Mouse (Mus musculus) forebrain, embryonic 16.5 days (tissue): ENCODE measurements at regions not wholly inside any gene's neighbourhood (a gene's known extent, or its start where the extent isn't known, plus 50 kb on each side); places are given as distances from the start of the nearest gene placed in this dataset.

Source experiments
- ATAC-seq: fragments of 200-750 bp; cut with Nextera tagmentation; 2 replicates; pipeline ENCODE4 v1.8.0; 2017; ENCODE audit warnings: mild to moderate bottlenecking, moderate library complexity
- H3K27ac ChIP-seq: fragments of 300-500 bp; sonication (generic); 2 replicates; pipeline ENCODE4 v1.5.1; 2014; ENCODE audit warnings: low read length, control low read depth
- H3K27me3 ChIP-seq: fragments of 300-500 bp; sonication (generic); replicated peaks from 2 replicates; pipeline ENCODE4 v1.6.1; 2014; ENCODE audit warnings: low read length; ENCODE audit not compliant: control insufficient read depth, insufficient read depth
- H3K36me3 ChIP-seq: fragments of 300-500 bp; sonication (generic); 2 replicates; pipeline ENCODE4 v1.6.1; 2014; ENCODE audit not compliant: control insufficient read depth, insufficient read depth
- H3K4me1 ChIP-seq: fragments of 300-500 bp; sonication (generic); replicated peaks from 2 replicates; pipeline ENCODE4 v1.6.1; 2014; ENCODE audit warnings: low read length; ENCODE audit not compliant: control insufficient read depth, insufficient read depth
- H3K4me2 ChIP-seq: fragments of 300-500 bp; sonication (generic); 2 replicates; pipeline ENCODE4 v1.6.1; 2014; ENCODE audit warnings: mild to moderate bottlenecking, low read length, control low read depth
- H3K4me3 ChIP-seq: fragments of 300-500 bp; sonication (generic); replicated peaks from 2 replicates; pipeline ENCODE4 v1.5.1; 2014; ENCODE audit warnings: mild to moderate bottlenecking, low read length, control low read depth
- H3K9ac ChIP-seq: fragments of 300-500 bp; sonication (generic); replicated peaks from 2 replicates; pipeline ENCODE4 v1.6.1; 2014; ENCODE audit warnings: low read depth, low read length, control low read depth
- H3K9me3 ChIP-seq: fragments of 300-500 bp; sonication (generic); 2 replicates; pipeline ENCODE4 v1.6.1; 2016; ENCODE audit warnings: low read length; ENCODE audit not compliant: control insufficient read depth
- WGBS: fragments of 180-500 bp; shearing (Covaris S2); extraction: QIAGEN DNeasy Blood & Tissue Kit; methylation state at CpG from one replicate; pipeline ENCODE4 v1.1.7; 2014; 5-methylcytosine and 5-hydroxymethylcytosine counted together

DNA sequence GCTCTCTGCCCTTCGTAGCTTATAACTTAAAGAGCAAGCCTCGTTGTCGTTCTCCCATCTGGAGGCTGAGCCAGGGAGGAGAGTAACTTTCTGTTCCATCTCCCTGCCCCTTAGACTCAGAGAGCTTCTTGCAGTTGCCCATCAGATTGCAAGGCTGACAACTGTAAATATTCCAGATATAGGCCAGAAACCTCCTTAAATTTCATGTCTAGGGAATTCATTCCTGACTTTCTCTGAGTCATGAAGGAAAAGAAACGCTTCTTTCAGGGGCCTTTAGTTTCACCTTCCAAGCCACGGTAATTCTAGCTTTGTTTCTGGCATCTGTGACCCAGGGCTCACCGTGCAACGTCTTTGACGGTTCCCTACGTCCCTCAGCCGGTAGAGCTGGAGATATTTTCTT lies 220.0 kb upstream of the Srek1ip1 start:
- WGBS: 78% methylated on average over 10 of the region's 10 CpGs

DNA sequence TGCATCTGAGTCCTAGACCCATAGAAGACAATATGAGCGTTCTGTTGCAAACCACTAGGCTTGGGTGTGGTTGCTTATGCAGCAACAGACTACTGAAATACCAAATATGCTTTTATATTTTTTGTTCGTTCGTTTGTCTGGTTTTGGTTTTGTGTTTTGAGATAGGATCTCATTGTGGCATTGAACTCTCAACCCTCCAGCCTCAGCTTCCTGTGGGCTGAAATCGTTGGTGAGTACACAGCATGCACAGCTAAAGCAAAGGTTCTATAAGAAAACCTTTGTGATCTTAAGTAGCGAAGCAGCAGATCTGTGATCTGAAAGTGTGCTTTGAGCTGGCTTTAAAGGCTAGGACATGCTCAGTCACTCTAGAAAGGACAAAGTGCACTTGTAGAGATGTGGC lies 217.9 kb upstream of the Srek1ip1 start:
- no peak for ATAC-seq
- Histone ChIP-seq H3K4me3 (no peak overlapping the region), H3K27ac (no peak overlapping the region), H3K4me2 (no peak overlapping the region), H3K9ac (no peak overlapping the region), H3K9me3 (no peaks in the 10 kb centered on the region), H3K36me3 (no peaks in the 10 kb centered on the region), H3K4me1 (no peaks in the 10 kb centered on the region; the same call in 1 of the 2 replicates), H3K27me3 (no peaks in the 10 kb centered on the region)
- 91% methylated on average over 5 of the region's 5 CpGs for WGBS

More for the DNA sequence above, 220.0 kb upstream of the Srek1ip1 start:
- no peak overlapping the region for H3K4me3 ChIP-seq
- H3K36me3 ChIP-seq: no peaks in the 10 kb centered on the region
- no peak overlapping the region for H3K9ac ChIP-seq
- H3K4me2 ChIP-seq: no peak overlapping the region
- no peak overlapping the region for H3K27ac ChIP-seq
- no peaks in the 10 kb centered on the region; the same call in 1 of the 2 replicates for H3K4me1 ChIP-seq
- no peaks in the 10 kb centered on the region for H3K27me3 ChIP-seq
- ATAC-seq: no peak
- H3K9me3 ChIP-seq: no peaks in the 10 kb centered on the region

GRCm38 (mm10) chr13:104576188-104576789 lies 216.0 kb upstream of the Srek1ip1 start:
- 64% methylated on average over 10 of the region's 10 CpGs for WGBS
- H3K27me3 ChIP-seq: no peaks in the 10 kb centered on the region
- H3K9ac ChIP-seq: no peak overlapping the region
- ATAC-seq: no peak
- H3K27ac ChIP-seq: no peak overlapping the region
- H3K36me3 ChIP-seq: no peaks in the 10 kb centered on the region
- H3K4me3 ChIP-seq: no peak overlapping the region
- no peak overlapping the region for H3K4me2 ChIP-seq
- no peaks in the 10 kb centered on the region for H3K9me3 ChIP-seq
- peaks cover 5% of the 10 kb centered on the region; the same call in 1 of the 2 replicates for H3K4me1 ChIP-seq

GRCm38 (mm10) chr13:104577856-104578255 lies 214.4 kb upstream of the Srek1ip1 start:
- WGBS: 81% methylated on average over 11 of the region's 11 CpGs
- H3K27me3 ChIP-seq: no peaks in the 10 kb centered on the region
- no peak overlapping the region for H3K27ac ChIP-seq
- no peak for ATAC-seq
- peaks cover 5% of the 10 kb centered on the region; the same call in 1 of the 2 replicates for H3K4me1 ChIP-seq
- H3K4me3 ChIP-seq: no peak overlapping the region
- H3K4me2 ChIP-seq: no peak overlapping the region
- H3K9ac ChIP-seq: no peak overlapping the region
- H3K9me3 ChIP-seq: no peaks in the 10 kb centered on the region
- H3K36me3 ChIP-seq: no peaks in the 10 kb centered on the region

- no peaks in the 10 kb centered on the region for H3K27me3 ChIP-seq
- no peak overlapping the region for H3K4me3 ChIP-seq
- no peak overlapping the region for H3K9ac ChIP-seq
- no peaks in the 10 kb centered on the region for H3K9me3 ChIP-seq
- no peak for ATAC-seq
- peaks cover 5% of the 10 kb centered on the region; the same call in 1 of the 2 replicates for H3K4me1 ChIP-seq
- H3K36me3 ChIP-seq: no peaks in the 10 kb centered on the region
- no peak overlapping the region for H3K27ac ChIP-seq
- no peak overlapping the region for H3K4me2 ChIP-seq
- 58% methylated on average over 9 of the region's 9 CpGs for WGBS
These were observed 211.5 kb upstream of the Srek1ip1 start for GRCm38 (mm10) chr13:104580686-104581350.
